Mouse (Mus musculus): ENCODE data around the gene Arg1.

GRCm38 (mm10) chr10:24873624-24874023, 53.7 kb downstream of the Arg1 start:
- TF ChIP-seq CTCF (IDR thresholded peaks at IDR 0.05; ENCODE audit: borderline replicate concordance, extremely low read depth, insufficient read depth, insufficient read length) (peak; percentile 31; the same call in 1 of the 2 replicates), POLR2A (IDR thresholded peaks at IDR 0.05; ENCODE audit: borderline replicate concordance, extremely low read depth, insufficient read depth, insufficient read length, poor library complexity, severe bottlenecking) (no peak)

Measured in brain, embryonic 14.5 days (tissue).